Mouse (Mus musculus): ENCODE measurements around the gene Ehhadh. TPM values are rescaled to one million over a fixed set of nuclear protein-coding genes. Genes with fewer than 3 reads are reported as not detected.

Gene Ehhadh
- total RNA-seq, 1 experiment from 2014 or later: 3.3 TPM

DNA sequence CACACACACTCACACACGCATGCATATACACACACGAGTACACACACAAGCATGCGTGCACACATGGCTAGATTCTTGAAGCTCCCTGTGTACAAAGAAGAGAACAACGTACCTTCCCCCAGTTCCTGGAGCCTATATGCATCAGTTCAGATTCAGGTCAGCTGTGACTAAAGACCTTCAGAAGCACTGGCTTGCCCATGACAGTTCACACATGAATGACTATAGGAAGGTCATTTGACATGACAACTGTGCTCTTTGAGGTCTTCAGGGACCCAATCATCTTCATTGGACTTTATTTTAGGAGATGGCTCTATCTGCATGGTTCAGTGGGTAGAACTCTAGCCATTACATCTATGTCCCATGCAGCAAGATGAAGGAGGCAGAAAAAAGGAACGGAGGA is 44.7 kb downstream of the Ehhadh start:
- ATAC-seq (replicated peaks; ENCODE audit: low read depth, poor library complexity, severe bottlenecking): 0 out of 2 replicates have a peak, but pooled peaks have one; percentile 11

DNA sequence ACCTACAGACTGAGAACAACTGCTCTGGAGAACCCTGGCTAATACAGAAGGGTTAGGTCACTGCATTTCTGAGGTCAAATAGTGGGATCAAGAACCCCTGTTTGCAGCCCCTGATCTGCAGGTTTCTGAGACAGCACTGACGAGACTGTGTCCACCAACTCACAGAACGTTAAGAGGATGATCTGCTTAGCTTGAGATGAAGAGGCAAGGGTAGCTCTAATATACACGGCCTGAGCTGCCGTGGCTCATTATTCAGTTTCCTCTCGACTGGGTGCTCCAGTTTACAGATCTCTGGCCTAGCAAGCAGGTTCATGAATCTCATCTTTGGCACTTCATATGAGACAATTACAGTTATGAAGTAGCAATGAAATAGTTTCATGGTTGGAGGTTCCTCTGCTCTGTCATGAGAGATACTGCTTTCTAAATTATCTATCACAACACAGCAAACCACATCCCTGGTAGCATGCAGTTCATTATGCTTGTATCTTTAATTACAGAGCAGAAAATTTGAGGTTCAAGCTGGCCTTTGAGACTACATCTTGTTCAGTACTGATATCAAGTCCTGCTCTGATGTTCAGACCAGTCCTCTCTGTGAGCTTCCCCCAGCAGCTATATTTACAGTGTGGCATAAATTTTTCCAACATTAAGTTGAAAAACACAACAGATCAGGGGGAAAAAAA is 45.3 kb downstream of the Ehhadh start:
- peak; percentile 83 for ATAC-seq (replicated peaks; ENCODE audit: low read depth, poor library complexity, severe bottlenecking)

DNA sequence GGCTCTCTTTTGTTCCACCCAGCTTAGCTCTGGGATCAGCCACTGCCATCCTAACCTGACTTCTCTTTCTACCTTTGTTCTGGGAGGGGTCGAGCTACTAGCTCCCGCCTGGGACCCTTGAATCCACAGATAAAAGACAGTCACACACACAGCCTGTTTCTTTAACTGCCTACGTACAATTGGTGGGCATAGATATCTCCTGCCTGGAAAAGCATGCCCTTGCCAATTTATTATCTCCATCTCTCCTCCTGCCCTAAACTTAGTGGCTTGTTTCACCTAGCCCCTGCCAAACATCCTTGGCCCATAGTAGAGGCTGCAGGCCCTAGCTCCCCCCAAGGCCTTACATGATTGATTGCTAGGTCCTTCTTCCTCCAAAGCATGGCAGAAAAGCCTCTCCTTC is 46.1 kb downstream of the Ehhadh start:
- no peak for ATAC-seq (replicated peaks; ENCODE audit: low read depth, poor library complexity, severe bottlenecking)

DNA sequence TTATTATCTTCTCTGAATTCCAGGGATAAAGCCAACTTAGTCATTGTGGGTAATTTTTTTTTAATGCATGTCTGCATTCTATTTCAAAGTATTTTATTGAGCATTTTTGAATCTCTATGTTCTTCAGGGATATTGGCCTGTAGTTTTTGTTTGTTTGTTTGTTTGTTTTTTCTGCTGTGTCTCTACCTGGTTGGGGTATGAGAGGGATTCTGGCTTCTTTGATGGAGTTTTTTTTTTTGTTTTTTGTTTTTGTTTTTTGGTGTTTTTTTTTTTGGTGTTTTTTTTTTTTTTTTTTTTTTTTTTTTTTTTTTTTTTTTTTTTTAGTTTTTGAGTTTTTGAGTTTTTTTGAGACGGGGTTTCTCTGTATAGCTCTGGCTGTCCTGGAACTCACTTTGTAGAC is 52.0 kb downstream of the Ehhadh start:
- no peak for ATAC-seq (replicated peaks; ENCODE audit: low read depth, poor library complexity, severe bottlenecking)

DNA sequence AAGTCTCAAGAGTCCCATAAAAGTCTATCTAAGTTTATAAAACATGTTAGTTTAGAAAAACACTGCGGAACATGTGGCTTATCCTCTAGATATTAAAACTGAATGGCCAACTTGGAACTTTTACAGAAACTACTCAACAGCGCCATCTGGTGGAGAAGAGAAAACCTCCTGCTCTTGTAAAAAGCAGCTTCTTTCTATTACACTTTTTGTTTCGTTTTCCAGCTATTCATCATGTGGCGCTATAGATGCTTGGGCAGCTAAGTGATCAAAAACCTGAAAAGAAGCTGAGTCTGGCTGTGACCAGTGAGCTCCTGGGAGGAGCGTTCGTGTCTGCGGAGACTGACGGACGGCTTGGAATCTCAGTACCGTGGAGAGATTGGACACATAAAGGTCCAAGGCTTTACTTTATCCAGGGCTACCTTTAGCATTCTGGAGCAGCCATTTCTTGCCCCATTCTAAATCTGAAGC is 59.7 kb downstream of the Ehhadh start:
- ATAC-seq (replicated peaks; ENCODE audit: low read depth, poor library complexity, severe bottlenecking): peak; percentile 82

DNA sequence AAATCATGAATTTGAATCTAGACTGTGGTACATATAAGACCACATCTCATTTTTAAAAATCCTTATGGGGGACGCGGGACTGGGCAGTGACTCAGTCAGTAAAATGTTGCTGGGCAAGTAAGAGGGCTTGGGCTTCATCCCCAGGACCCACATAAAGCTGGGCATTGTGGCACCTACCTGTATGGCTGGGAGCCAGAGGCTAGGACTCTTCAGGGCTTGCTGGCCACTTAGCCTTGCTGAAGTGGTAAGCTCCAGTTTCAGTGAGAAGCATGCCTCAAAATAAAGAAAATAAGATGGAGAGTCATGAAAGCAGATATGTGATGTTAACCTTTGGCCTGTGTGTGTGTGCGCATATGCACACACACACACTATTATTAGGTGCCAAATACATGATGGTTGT is 60.2 kb downstream of the Ehhadh start:
- ATAC-seq (replicated peaks; ENCODE audit: low read depth, poor library complexity, severe bottlenecking): no peak

DNA sequence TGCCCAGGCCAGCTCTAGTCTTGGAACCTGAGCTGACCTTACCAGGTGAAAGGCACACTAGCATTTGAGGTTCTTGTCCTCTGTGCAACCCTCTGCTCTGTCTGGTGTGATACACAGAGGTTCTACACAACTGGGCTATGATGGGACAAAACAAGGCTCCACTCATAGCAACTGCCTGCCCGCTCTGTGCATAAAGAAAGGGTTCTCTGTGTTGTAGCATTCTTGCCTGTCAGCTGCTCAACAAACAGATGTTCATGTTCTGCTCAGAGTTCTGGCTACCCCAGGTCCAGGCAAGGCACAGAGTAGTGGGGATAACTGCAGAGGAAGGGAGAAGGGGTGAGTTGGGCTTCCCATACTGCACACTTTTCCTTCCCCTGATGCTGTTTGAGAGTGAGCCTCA is 63.3 kb downstream of the Ehhadh start:
- ATAC-seq (replicated peaks; ENCODE audit: low read depth, poor library complexity, severe bottlenecking): no peak

DNA sequence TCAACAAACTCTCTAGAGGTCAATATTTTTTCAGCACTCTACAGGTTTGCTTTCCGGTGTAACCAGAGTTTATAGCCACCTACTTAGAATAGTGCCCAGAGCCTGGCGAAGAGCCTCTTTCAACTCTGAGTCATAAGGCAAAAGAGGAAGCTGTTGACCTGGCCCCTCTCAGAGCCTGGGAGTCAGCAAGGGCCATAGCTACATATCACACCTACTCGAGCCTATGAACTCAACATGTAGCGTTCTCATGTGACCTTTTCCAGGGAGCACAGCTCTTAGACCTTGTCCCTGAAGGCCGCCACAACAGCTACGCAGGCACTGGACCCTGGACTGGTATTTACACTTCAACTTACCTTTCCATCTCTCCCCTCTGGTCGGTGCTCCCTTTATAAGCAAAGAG is 67.8 kb downstream of the Ehhadh start:
- peak; percentile 63 for ATAC-seq (replicated peaks; ENCODE audit: low read depth, poor library complexity, severe bottlenecking)

DNA sequence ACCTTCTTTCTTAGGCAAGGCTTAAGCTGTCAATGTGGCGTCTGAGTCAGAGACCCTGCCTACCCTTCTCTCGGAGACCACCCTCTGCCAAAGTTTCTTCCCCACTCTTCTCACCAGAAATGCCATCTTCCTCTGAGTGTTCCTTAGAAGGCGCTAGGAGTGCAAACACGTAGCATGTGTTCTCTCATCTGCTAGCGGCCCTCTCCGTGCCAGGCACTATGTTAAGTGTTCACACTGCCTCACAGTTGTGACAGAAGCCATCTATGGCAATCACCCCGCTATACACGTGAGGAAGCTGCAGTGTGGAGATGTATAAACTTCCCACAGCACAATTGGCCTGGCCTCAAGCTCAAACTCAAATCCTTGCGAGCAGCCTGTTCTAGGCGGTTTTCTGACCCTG is 73.1 kb downstream of the Ehhadh start:
- no peak for ATAC-seq (replicated peaks; ENCODE audit: low read depth, poor library complexity, severe bottlenecking)

Other genes with a start within 250 kb of the Ehhadh start
- 0.23 and 0.39 TPM in 2 replicates for gene 2510009E07Rik, start 93.1 kb downstream of the Ehhadh start, total RNA-seq (2017)
- 0.05 and 0.69 TPM in 2 replicates for gene Map3k13, start 6.5 kb upstream of the Ehhadh start, total RNA-seq (2017)
- 10.4 and 17.9 TPM in 2 replicates for gene Tmem41a, start 159.7 kb upstream of the Ehhadh start, total RNA-seq (2017)
- gene Liph, start 207.9 kb upstream of the Ehhadh start, total RNA-seq (2017): not detected in 2 replicates
- 40.3 and 41.9 TPM in 2 replicates for gene Senp2, start 221.7 kb upstream of the Ehhadh start, total RNA-seq (2017)